Mouse (Mus musculus) thymus, postnatal 0 days (tissue): ENCODE measurements around the gene Anapc15-ps. TPM values are rescaled to one million over a fixed set of nuclear protein-coding genes. Genes with fewer than 3 reads are reported as not detected.
"Not testable (repeated sequence)": the region's sequence is repeated elsewhere in the genome, so short reads cannot be mapped to it uniquely, and the experiment has no call there.

Experiments used
- DNase-seq: peaks from one replicate; pipeline ENCODE4 v3.0.0-alpha.2; 2015; ENCODE audit warnings: low spot score
- polyA plus RNA-seq: library from polyadenylated mRNA; unstranded; fragments of >200 nt; fragmentation: Nextera tagmentation; extraction: Ambion mirVana; gene quantifications from 2 replicates; pipeline ENCODE4 v1.2.1, GENCODE M21; 2015

Anapc15-ps gene
- polyA plus RNA-seq, 1 experiment from 2014 or later = not detected

DNA sequence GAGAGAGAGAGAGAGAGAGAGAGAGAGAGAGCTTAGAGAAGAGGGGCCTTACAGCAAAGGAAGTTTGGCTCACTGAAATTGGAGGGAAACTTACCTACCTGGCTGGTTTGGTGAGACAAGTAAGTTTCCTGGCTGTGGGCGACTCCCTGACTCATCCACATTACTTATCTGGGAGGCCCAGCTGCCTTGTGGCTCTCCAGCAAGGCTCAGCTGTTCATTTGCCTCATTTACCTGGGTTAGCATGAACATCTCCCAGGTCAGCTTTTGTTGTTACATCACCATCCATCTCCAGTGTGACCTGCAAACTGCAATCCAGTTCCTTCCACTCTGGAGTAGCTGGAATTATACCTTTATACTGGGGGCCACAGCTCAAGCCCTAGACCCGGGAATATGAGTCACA, 41.7 kb downstream of the Anapc15-ps start:
- no peak for DNase-seq

GRCm38 (mm10) chr10:95630726-95631345, 42.4 kb downstream of the Anapc15-ps start:
- DNase-seq = no peak

DNA sequence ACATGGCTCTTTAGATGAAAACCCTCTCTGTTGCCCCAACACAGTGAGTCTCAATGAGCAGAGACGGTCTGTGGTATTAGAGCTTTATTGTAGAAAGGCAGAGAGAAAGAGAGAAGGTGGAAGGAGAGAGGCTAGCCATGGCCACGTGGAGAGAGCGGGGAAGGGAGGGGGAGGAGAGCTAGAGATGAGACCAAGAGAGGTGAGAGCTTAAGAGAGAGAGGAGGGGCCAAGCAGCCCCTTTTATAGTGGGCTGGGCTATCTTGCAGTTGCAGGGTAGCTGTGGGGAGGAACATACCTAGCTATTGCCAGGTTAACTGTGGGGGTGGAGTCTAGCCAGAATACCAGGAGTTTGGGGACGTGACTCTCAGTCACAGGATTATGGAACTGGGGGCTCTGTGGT, 43.1 kb downstream of the Anapc15-ps start:
- not testable (repeated sequence) for DNase-seq

DNA sequence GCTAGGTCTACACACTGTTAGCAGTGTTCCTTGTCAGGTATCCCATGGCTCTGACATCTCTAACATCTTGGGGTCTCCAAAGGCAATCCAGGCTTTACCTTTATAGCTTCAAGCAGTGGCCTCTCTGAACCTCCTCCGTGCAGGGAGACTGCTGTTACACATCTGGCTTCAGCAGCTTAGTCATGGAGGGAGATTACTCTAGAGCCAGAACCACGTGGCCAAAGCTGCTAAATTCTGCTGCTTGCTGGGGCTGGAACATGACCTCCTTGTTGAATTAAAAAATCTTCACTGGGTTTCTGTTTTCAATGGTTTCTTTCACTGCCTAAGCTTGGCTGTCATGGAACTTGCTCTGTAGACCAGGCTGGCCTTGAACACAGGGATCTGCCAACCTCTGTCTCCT, 44.9 kb downstream of the Anapc15-ps start:
- DNase-seq = no peak

DNA sequence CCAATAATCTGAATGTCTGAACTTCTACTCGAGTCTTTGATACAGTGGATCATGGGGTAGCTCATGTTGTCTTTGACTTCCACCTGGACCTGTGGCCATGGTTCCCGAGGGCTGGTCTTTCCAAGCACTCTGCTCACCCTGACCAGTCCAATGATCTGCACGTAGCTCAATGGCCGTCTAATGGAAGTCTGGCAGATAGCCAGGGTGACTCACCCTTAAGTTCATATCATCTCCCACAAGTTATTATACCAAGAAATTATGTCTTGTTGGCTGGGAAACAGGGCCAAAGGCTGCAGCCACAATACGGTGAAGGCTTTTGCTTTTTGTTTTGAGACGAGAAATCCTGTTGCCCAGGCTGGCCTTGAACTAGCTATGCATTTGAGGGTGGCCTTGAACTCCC, 45.9 kb downstream of the Anapc15-ps start:
- DNase-seq = no peak

DNA sequence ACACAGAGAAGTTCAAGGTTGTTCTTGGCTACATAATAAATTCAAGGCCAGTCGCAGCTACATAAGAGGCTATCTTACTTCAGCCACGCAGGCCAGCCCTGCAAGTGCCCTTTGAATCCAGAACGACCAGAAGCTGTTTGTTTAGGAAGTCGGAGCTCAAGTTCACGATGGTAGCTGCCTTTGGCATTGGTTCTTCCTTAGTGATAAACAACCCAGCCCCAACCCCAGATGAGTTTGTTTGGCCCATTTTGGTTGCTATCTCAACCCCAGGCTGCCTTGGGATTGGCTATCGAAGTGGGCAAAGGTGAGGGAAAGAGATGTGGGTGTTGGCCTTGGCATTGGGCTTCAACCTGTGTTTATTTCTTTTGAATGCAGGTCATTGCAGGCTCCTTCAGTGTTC, 48.0 kb downstream of the Anapc15-ps start:
- DNase-seq = no peak

GRCm38 (mm10) chr10:95624007-95624406, 49.2 kb downstream of the Anapc15-ps start:
- DNase-seq = no peak

GRCm38 (mm10) chr10:95623518-95623905, 49.7 kb downstream of the Anapc15-ps start:
- no peak for DNase-seq

Other genes starting within 250 kb of the Anapc15-ps start
- gene Mrpl42, start 171.5 kb downstream of the Anapc15-ps start, polyA plus RNA-seq = 291 and 337 TPM in 2 replicates
- 274 and 290 TPM in 2 replicates for gene Ube2n, start 158.3 kb downstream of the Anapc15-ps start, polyA plus RNA-seq
- 39.3 and 40.7 TPM in 2 replicates for gene Nudt4, start 109.3 kb downstream of the Anapc15-ps start, polyA plus RNA-seq
- not detected in 2 replicates for gene Gm33543, start 169.5 kb upstream of the Anapc15-ps start, polyA plus RNA-seq